Mouse (Mus musculus): Measurements from ENCODE around the gene Acp4.
"Not testable (repeated sequence)": the region's sequence is repeated elsewhere in the genome, so short reads cannot be mapped to it uniquely, and the experiment has no call there.

Gene Acp4

GRCm38 (mm10) chr7:44262791-44263643 lies 5.8 kb upstream of the Acp4 start:
- DNase-seq (ENCODE audit: low spot score), result peak; percentile 74

GRCm38 (mm10) chr7:44261147-44261546 lies 4.0 kb upstream of the Acp4 start, which contains the start of gene Gm15517:
TSS of gene Gm15517 (plus strand) at chr7:44261447.
- DNase-seq (ENCODE audit: low spot score), result no peak

GRCm38 (mm10) chr7:44260410-44260809 lies 3.2 kb upstream of the Acp4 start:
- DNase-seq (ENCODE audit: low spot score), result no peak

- no peak for DNase-seq (ENCODE audit: low spot score)
These were observed 2.2 kb downstream of the Acp4 start for GRCm38 (mm10) chr7:44254930-44255329.

- DNase-seq (ENCODE audit: low spot score), result no peak
These were observed 4.1 kb downstream of the Acp4 start for GRCm38 (mm10) chr7:44253023-44253616.

- not testable (repeated sequence) for DNase-seq (ENCODE audit: low spot score)
These were observed 6.4 kb downstream of the Acp4 start for GRCm38 (mm10) chr7:44250732-44251275.

- no peak for DNase-seq (ENCODE audit: low spot score)
These were observed 7.9 kb downstream of the Acp4 start for GRCm38 (mm10) chr7:44249248-44249647.

- no peak for DNase-seq (ENCODE audit: low spot score)
These were observed 9.2 kb downstream of the Acp4 start for GRCm38 (mm10) chr7:44247971-44248370.

GRCm38 (mm10) chr7:44246984-44247470 lies 10.2 kb downstream of the Acp4 start:
- DNase-seq (ENCODE audit: low spot score), result no peak

GRCm38 (mm10) chr7:44246055-44246983 lies 10.9 kb downstream of the Acp4 start, which contains the start of the genes 1700028J19Rik and 2410002F23Rik:
TSS of gene 1700028J19Rik (minus strand) at chr7:44246695.
TSS of gene 2410002F23Rik (plus strand) at chr7:44246722.
- peak; percentile 82 for DNase-seq (ENCODE audit: low spot score)

GRCm38 (mm10) chr7:44244080-44244479 lies 13.1 kb downstream of the Acp4 start:
- no peak for DNase-seq (ENCODE audit: low spot score)

GRCm38 (mm10) chr7:44241163-44241562 lies 16.0 kb downstream of the Acp4 start:
- DNase-seq (ENCODE audit: low spot score), result no peak

- no peak for DNase-seq (ENCODE audit: low spot score)
These were observed 16.5 kb downstream of the Acp4 start for GRCm38 (mm10) chr7:44240712-44241111.

GRCm38 (mm10) chr7:44239913-44240312 lies 17.3 kb downstream of the Acp4 start:
- no peak for DNase-seq (ENCODE audit: low spot score)

GRCm38 (mm10) chr7:44235909-44236308 lies 21.3 kb downstream of the Acp4 start, which contains the start of gene Gm36864:
TSS of gene Gm36864 (plus strand) at chr7:44236177.
- no peak for DNase-seq (ENCODE audit: low spot score)

GRCm38 (mm10) chr7:44225076-44225475 lies 32.1 kb downstream of the Acp4 start, which contains the start of gene Klk1:
TSS of gene Klk1 (plus strand) at chr7:44225360.
- no peak for DNase-seq (ENCODE audit: low spot score)

- not testable (repeated sequence) for DNase-seq (ENCODE audit: low spot score)
These were observed 34.8 kb downstream of the Acp4 start for GRCm38 (mm10) chr7:44222335-44222734.

GRCm38 (mm10) chr7:44221601-44222000 lies 35.6 kb downstream of the Acp4 start:
- not testable (repeated sequence) for DNase-seq (ENCODE audit: low spot score)

GRCm38 (mm10) chr7:44215645-44216044 lies 41.5 kb downstream of the Acp4 start, which contains the start of gene Klk1b5:
TSS of gene Klk1b5 (plus strand) at chr7:44215945.
- no peak for DNase-seq (ENCODE audit: low spot score)

- no peak for DNase-seq (ENCODE audit: low spot score)
These were observed 48.9 kb downstream of the Acp4 start for GRCm38 (mm10) chr7:44208307-44208706.

- DNase-seq (ENCODE audit: low spot score), result not testable (repeated sequence)
These were observed 50.0 kb downstream of the Acp4 start, which contains the start of gene Klk1b4 for GRCm38 (mm10) chr7:44207135-44207534. TSS of gene Klk1b4 (plus strand) at chr7:44207435.
